Mouse (Mus musculus) embryonic fibroblast, embryonic 13.5 days (primary cell): ENCODE measurements at regions not wholly inside any gene's neighbourhood (a gene's known extent, or its start where the extent isn't known, plus 50 kb on each side); places are given as distances from the start of the nearest gene placed in this dataset.

Experiments
- CTCF ChIP-seq: IDR thresholded peaks from 2 replicates; pipeline ENCODE4 v1.5.1; 2011; ENCODE audit warnings: mild to moderate bottlenecking, control low read depth, low read length, moderate library complexity, borderline replicate concordance; ENCODE audit not compliant: insufficient read depth
- POLR2A ChIP-seq: IDR thresholded peaks from 2 replicates; pipeline ENCODE4 v1.6.1; 2011; ENCODE audit warnings: low read depth, mild to moderate bottlenecking, control low read depth, low read length, moderate library complexity

DNA sequence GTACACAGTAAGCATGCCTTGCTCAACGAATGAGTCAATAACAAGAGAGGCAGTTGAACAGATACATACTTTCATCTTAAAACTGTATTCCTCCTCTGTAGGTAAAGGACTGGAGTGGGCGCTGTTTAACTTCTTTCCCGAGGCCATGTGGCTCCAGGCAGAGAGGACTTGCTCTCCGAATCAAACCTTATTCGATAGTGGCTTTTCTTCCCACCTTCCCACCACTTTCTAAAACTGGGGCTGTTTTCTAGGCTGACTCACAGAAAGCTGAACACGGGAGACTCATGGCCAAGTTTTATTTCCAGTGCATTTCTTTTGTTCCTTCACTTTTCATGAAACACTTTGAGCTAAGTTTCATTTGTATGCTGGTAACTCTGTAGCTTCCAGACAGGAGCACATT is 297.6 kb downstream of the Cdh11 start:
- TF ChIP-seq CTCF, result no peak
- TF ChIP-seq POLR2A, result no peak
